Comparison of ENCODE assay signal across 9 mouse cellular contexts in genomic region chr19:7121252-7121651, GRCm38 (mm10). TPM values are rescaled to one million over a fixed set of nuclear protein-coding genes. Genes with fewer than 3 reads are reported as not detected.
DNase-seq lines count a peak whose midpoint lies in the region; ATAC-seq lines count a peak whose summit lies in the region.
"Had no signal": no experiment of that assay in that cellular context is flagged by ENCODE, and none has a peak within 500 bp of the region (broad histone marks: within the 10 kb centered on the region; RNA-seq: fewer than 3 reads in every experiment).

No protein-coding gene starts in this region.

- no peak overlapping the region for H3K4me2 ChIP-seq in hindbrain, embryonic 11.5 days (replicated peaks; ENCODE audit: low read depth, low read length)
- H3K4me2 ChIP-seq in kidney, embryonic 15.5 days: peak overlapping the region; percentile 17; the same call in 1 of the 2 replicates
- H3K4me2 ChIP-seq: midbrain, embryonic 12.5 days had no signal

- no peak overlapping the region for H3K4me3 ChIP-seq in hindbrain, embryonic 10.5 days
- no peak overlapping the region for H3K4me3 ChIP-seq in hindbrain, embryonic 11.5 days (ENCODE audit: low read depth, low read length)
- H3K4me3 ChIP-seq in kidney, embryonic 15.5 days (replicated peaks): no peak overlapping the region
- H3K4me3 ChIP-seq: midbrain, embryonic 12.5 days had no signal

- H3K9me3 ChIP-seq in hindbrain, embryonic 10.5 days: no peaks in the 10 kb centered on the region
- H3K9me3 ChIP-seq in hindbrain, embryonic 11.5 days (ENCODE audit: control insufficient read depth, low read length): no peaks in the 10 kb centered on the region
- no peaks in the 10 kb centered on the region for H3K9me3 ChIP-seq in kidney, embryonic 15.5 days (replicated peaks)
- H3K9me3 ChIP-seq: midbrain, embryonic 12.5 days had no signal

- DNase-seq in hindbrain, embryonic 10.5 days (ENCODE audit: low spot score): no peak
- DNase-seq in hindbrain, embryonic 11.5 days (ENCODE audit: low spot score): no peak
- peak; percentile 79 to 93 for DNase-seq in adrenal gland, adult (ENCODE audit: inconsistent age in 2 of 2, low spot score in 1 of 2)
- DNase-seq in cerebellum, postnatal 14 days: peak; percentile 49 to 57
- DNase-seq in neural tube, embryonic 10.5 days (ENCODE audit: extremely low spot score, low spot score): no peak
- DNase-seq in ovary, postnatal 10 days (ENCODE audit: low spot score): no peak
- DNase-seq in testis, postnatal 14 days (ENCODE audit: low spot score): no peak

- no peaks in the 10 kb centered on the region for H3K36me3 ChIP-seq in hindbrain, embryonic 10.5 days
- no peaks in the 10 kb centered on the region for H3K36me3 ChIP-seq in hindbrain, embryonic 11.5 days (ENCODE audit: control insufficient read depth, insufficient read depth, low read length)
- no peaks in the 10 kb centered on the region for H3K36me3 ChIP-seq in kidney, embryonic 15.5 days
- H3K36me3 ChIP-seq: midbrain, embryonic 12.5 days had no signal

- H3K4me1 ChIP-seq in hindbrain, embryonic 10.5 days (replicated peaks): peaks cover 54% of the 10 kb centered on the region
- peaks cover 5% of the 10 kb centered on the region; the same call in 1 of the 2 replicates for H3K4me1 ChIP-seq in hindbrain, embryonic 11.5 days (replicated peaks; ENCODE audit: control insufficient read depth, insufficient read depth, low read length)
- H3K4me1 ChIP-seq in kidney, embryonic 15.5 days: peaks cover 60% of the 10 kb centered on the region

- H3K27ac ChIP-seq in hindbrain, embryonic 10.5 days: peak overlapping the region; percentile 50; the same call in 1 of the 2 replicates
- no peak overlapping the region for H3K27ac ChIP-seq in hindbrain, embryonic 11.5 days (ENCODE audit: low read depth, low read length)
- H3K27ac ChIP-seq in kidney, embryonic 15.5 days: peak overlapping the region; percentile 15
- H3K27ac ChIP-seq: midbrain, embryonic 12.5 days had no signal

- ATAC-seq in hindbrain, embryonic 11.5 days (ENCODE audit: low FRiP score): no peak
- ATAC-seq in kidney, embryonic 15.5 days (replicated peaks; ENCODE audit: low FRiP score): peak; percentile 74

- no peak overlapping the region for H3K9ac ChIP-seq in hindbrain, embryonic 11.5 days (ENCODE audit: low read depth, low read length)
- no peak overlapping the region for H3K9ac ChIP-seq in kidney, embryonic 15.5 days
- H3K9ac ChIP-seq: midbrain, embryonic 12.5 days had no signal

- 73% methylated on average over 11 of the region's 11 CpGs for WGBS in hindbrain, embryonic 10.5 days
- WGBS in hindbrain, embryonic 11.5 days: 60% methylated on average over 11 of the region's 11 CpGs
- WGBS in kidney, embryonic 15.5 days: 14% methylated on average over 11 of the region's 11 CpGs

- peaks cover 28% of the 10 kb centered on the region for H3K27me3 ChIP-seq in hindbrain, embryonic 10.5 days (ENCODE audit: insufficient read depth, poor library complexity, severe bottlenecking)
- H3K27me3 ChIP-seq in hindbrain, embryonic 11.5 days (ENCODE audit: control insufficient read depth, insufficient read depth, low read length): no peaks in the 10 kb centered on the region; the same call in 1 of the 2 replicates
- H3K27me3 ChIP-seq in kidney, embryonic 15.5 days: peaks cover 78% of the 10 kb centered on the region

RNA-seq across cellular contexts. Expression of gene Flrt1, which starts 15.7 kb away (rescaled TPM):
- polyA plus RNA-seq in hindbrain, embryonic 10.5 days (2016; fragmentation: Nextera tagmentation; extraction: Ambion mirVana): 3.1 and 4.0 TPM in 2 replicates
- 4.6 and 5.6 TPM in 2 replicates for polyA plus RNA-seq in hindbrain, embryonic 11.5 days (2014; fragmentation: Nextera tagmentation; extraction: Ambion mirVana)
- polyA plus RNA-seq in kidney, embryonic 15.5 days (2015; fragmentation: Nextera tagmentation; extraction: Ambion mirVana): 4.4 and 5.0 TPM in 2 replicates

Comparison
In these comparisons a context has a peak if more than half of its experiments do, and no peak if none do; other contexts are left out.
1. DNase-seq: peak in adrenal gland, adult (2 of 2) and cerebellum, postnatal 14 days (2 of 2); none in hindbrain, embryonic 10.5 days (single experiment), hindbrain, embryonic 11.5 days (single experiment), neural tube, embryonic 10.5 days (single experiment), ovary, postnatal 10 days (single experiment) and testis, postnatal 14 days (single experiment).